Mouse (Mus musculus) ES-Bruce4 (cell line): ENCODE measurements around the gene Mgrn1.

Experiments used
- CTCF ChIP-seq: IDR thresholded peaks from one replicate; pipeline ENCODE4 v1.8.1; 2011; ENCODE audit warnings: low read depth, low read length
- POLR2A ChIP-seq: IDR thresholded peaks from one replicate; pipeline ENCODE4 v1.8.1; 2011; ENCODE audit warnings: low read length; ENCODE audit not compliant: insufficient read depth

DNA sequence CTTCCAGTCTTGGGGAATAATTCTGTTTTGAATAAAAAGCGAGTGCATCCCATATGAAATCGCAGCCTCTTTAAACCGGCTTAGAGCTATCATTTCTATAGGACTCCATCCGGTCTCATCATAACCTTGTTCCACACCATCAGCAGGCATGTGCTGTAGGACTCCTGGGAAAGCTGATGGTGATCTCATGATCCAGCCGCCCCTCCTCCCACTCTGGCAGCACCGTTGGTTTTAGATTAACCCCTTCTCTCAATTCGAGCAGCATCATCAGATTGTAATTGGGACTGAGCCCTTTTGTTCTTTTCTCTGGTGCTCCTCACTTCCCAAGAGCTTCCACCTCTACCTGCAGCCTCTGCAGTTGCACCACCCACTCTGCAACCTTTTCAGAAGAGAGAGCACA is 15.1 kb downstream of the Mgrn1 start:
- TF ChIP-seq POLR2A (no peak), CTCF (no peak)
